Mouse (Mus musculus) midbrain, embryonic 15.5 days (tissue): Measurements from ENCODE around the gene Cox6a1. TPM values are rescaled to one million over a fixed set of nuclear protein-coding genes. Genes with fewer than 3 reads are reported as not detected.

ENCODE experiments used
- polyA plus RNA-seq: library from polyadenylated mRNA; unstranded; fragments of >200 nt; fragmentation: Nextera tagmentation; extraction: Ambion mirVana; gene quantifications from 2 replicates; pipeline ENCODE4 v1.2.1, GENCODE M21; 2015

Gene Cox6a1
- polyA plus RNA-seq, 1 experiment from 2014 or later = 1,062 TPM

Other genes with a start within 250 kb of the Cox6a1 start
- gene Acads, start 229.6 kb downstream of the Cox6a1 start, polyA plus RNA-seq = 16.0 and 19.4 TPM in 2 replicates
- gene Unc119b, start 214.0 kb downstream of the Cox6a1 start, polyA plus RNA-seq = 35.1 and 38.2 TPM in 2 replicates
- gene Mlec, start 190.8 kb downstream of the Cox6a1 start, polyA plus RNA-seq = 28.9 and 29.8 TPM in 2 replicates
- gene Cabp1, start 154.6 kb downstream of the Cox6a1 start, polyA plus RNA-seq = 5.2 and 6.0 TPM in 2 replicates
- gene Pop5, start 113.1 kb downstream of the Cox6a1 start, polyA plus RNA-seq = 93.6 and 94.4 TPM in 2 replicates
- gene Rnf10, start 76.1 kb downstream of the Cox6a1 start, polyA plus RNA-seq = 202 and 219 TPM in 2 replicates
- gene Coq5, start 69.3 kb downstream of the Cox6a1 start, polyA plus RNA-seq = 57.0 and 57.2 TPM in 2 replicates
- gene Dynll1, start 48.0 kb downstream of the Cox6a1 start, polyA plus RNA-seq = 1,095 and 1,182 TPM in 2 replicates
- 142 and 146 TPM in 2 replicates for gene Srsf9, start 21.8 kb downstream of the Cox6a1 start, polyA plus RNA-seq
- gene Gatc, start 7.8 kb downstream of the Cox6a1 start, polyA plus RNA-seq = 35.6 and 39.4 TPM in 2 replicates
- 49.3 and 49.6 TPM in 2 replicates for gene Triap1, start 7.8 kb downstream of the Cox6a1 start, polyA plus RNA-seq
- 65.9 and 66.3 TPM in 2 replicates for gene Msi1, start 80.6 kb upstream of the Cox6a1 start, polyA plus RNA-seq
- not detected in 2 replicates for gene Pla2g1b, start 117.3 kb upstream of the Cox6a1 start, polyA plus RNA-seq
- 31.6 and 32.6 TPM in 2 replicates for gene Sirt4, start 135.7 kb upstream of the Cox6a1 start, polyA plus RNA-seq
- gene Pxn, start 157.7 kb upstream of the Cox6a1 start, polyA plus RNA-seq = 20.4 and 20.9 TPM in 2 replicates
- 811 and 847 TPM in 2 replicates for gene Rplp0, start 210.5 kb upstream of the Cox6a1 start, polyA plus RNA-seq
- 48.3 and 53.4 TPM in 2 replicates for gene Gcn1l1, start 216.3 kb upstream of the Cox6a1 start, polyA plus RNA-seq